Mouse (Mus musculus): ENCODE measurements at regions not wholly inside any gene's neighbourhood (a gene's known extent, or its start where the extent isn't known, plus 50 kb on each side); places are given as distances from the start of the nearest gene placed in this dataset.

GRCm38 (mm10) chr8:25463532-25463931 lies 639.4 kb upstream of the Adam5 start:
- DNase-seq (ENCODE audit: low read depth, low spot score), result no peak

- DNase-seq (ENCODE audit: low read depth, low spot score), result no peak
These were observed 638.3 kb upstream of the Adam5 start for GRCm38 (mm10) chr8:25462492-25462891.

- DNase-seq (ENCODE audit: low read depth, low spot score), result no peak
These were observed 631.5 kb upstream of the Adam5 start for GRCm38 (mm10) chr8:25455644-25456043.

- DNase-seq (ENCODE audit: low read depth, low spot score), result no peak
These were observed 630.8 kb upstream of the Adam5 start for GRCm38 (mm10) chr8:25454972-25455371.

GRCm38 (mm10) chr8:25453826-25454225 lies 629.7 kb upstream of the Adam5 start:
- DNase-seq (ENCODE audit: low read depth, low spot score), result no peak

GRCm38 (mm10) chr8:25450544-25450943 lies 626.4 kb upstream of the Adam5 start:
- DNase-seq (ENCODE audit: low read depth, low spot score), result no peak

- no peak for DNase-seq (ENCODE audit: low read depth, low spot score)
These were observed 625.4 kb upstream of the Adam5 start for GRCm38 (mm10) chr8:25449590-25449989.

- DNase-seq (ENCODE audit: low read depth, low spot score), result no peak
These were observed 623.7 kb upstream of the Adam5 start for GRCm38 (mm10) chr8:25447900-25448299.

- no peak for DNase-seq (ENCODE audit: low read depth, low spot score)
These were observed 621.8 kb upstream of the Adam5 start for GRCm38 (mm10) chr8:25445968-25446367.

GRCm38 (mm10) chr8:25445054-25445453 lies 620.9 kb upstream of the Adam5 start:
- no peak for DNase-seq (ENCODE audit: low read depth, low spot score)

GRCm38 (mm10) chr8:25443552-25443951 lies 619.4 kb upstream of the Adam5 start:
- DNase-seq (ENCODE audit: low read depth, low spot score), result no peak

GRCm38 (mm10) chr8:25441057-25441441 lies 616.9 kb upstream of the Adam5 start:
- no peak for DNase-seq (ENCODE audit: low read depth, low spot score)

- DNase-seq (ENCODE audit: low read depth, low spot score), result peak; percentile 52
These were observed 616.4 kb upstream of the Adam5 start for GRCm38 (mm10) chr8:25440391-25441056.

GRCm38 (mm10) chr8:25439971-25440370 lies 615.8 kb upstream of the Adam5 start:
- no peak for DNase-seq (ENCODE audit: low read depth, low spot score)

- no peak for DNase-seq (ENCODE audit: low read depth, low spot score)
These were observed 614.0 kb upstream of the Adam5 start for GRCm38 (mm10) chr8:25438021-25438620.

- DNase-seq (ENCODE audit: low read depth, low spot score), result no peak
These were observed 613.0 kb upstream of the Adam5 start for GRCm38 (mm10) chr8:25437178-25437577.

- DNase-seq (ENCODE audit: low read depth, low spot score), result no peak
These were observed 606.4 kb upstream of the Adam5 start for GRCm38 (mm10) chr8:25430552-25430951.

- no peak for DNase-seq (ENCODE audit: low read depth, low spot score)
These were observed 605.8 kb upstream of the Adam5 start for GRCm38 (mm10) chr8:25429846-25430482.

- peak; percentile 65 for DNase-seq (ENCODE audit: low read depth, low spot score)
These were observed 604.6 kb upstream of the Adam5 start for GRCm38 (mm10) chr8:25428761-25429160.

- no peak for DNase-seq (ENCODE audit: low read depth, low spot score)
These were observed 602.0 kb upstream of the Adam5 start for GRCm38 (mm10) chr8:25426207-25426606.

GRCm38 (mm10) chr8:25421478-25421877 lies 597.3 kb upstream of the Adam5 start:
- DNase-seq (ENCODE audit: low read depth, low spot score), result no peak

GRCm38 (mm10) chr8:25410536-25410935 lies 586.4 kb upstream of the Adam5 start:
- no peak for DNase-seq (ENCODE audit: low read depth, low spot score)

- DNase-seq (ENCODE audit: low read depth, low spot score), result no peak
These were observed 583.7 kb upstream of the Adam5 start for GRCm38 (mm10) chr8:25407862-25408261.
